Mouse (Mus musculus) ovary, adult 18-20 months (tissue): ENCODE data around the gene Cadps.
"Not testable (repeated sequence)": the region's sequence is repeated elsewhere in the genome, so short reads cannot be mapped to it uniquely, and the experiment has no call there.

Source experiments
- DNase-seq: peaks from one replicate; pipeline ENCODE4 v3.0.0; 2022; ENCODE audit warnings: low spot score, mixed read lengths

The Cadps gene

DNA sequence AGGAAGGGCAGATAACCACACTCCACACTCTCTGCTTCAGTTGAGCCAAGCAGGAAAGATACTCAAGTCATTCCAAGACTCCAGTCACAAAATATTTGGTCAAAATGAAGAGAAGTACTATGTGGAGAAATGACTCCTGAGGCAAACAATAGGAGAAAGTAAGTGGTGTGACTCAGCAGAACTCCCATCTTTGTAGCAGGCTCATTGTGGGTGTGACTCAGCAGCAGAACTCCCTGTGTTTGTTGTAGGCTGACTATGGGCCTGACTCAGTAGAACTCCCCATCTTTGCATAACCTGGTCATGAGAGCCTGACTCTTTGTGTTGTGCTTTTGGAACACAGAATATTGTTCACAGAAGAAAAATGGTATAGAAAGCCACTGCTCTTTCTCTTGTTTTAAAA, 231.1 kb downstream of the Cadps start:
- DNase-seq: no peak

- no peak for DNase-seq
These were observed 239.3 kb downstream of the Cadps start for GRCm38 (mm10) chr14:12583536-12583935.

DNA sequence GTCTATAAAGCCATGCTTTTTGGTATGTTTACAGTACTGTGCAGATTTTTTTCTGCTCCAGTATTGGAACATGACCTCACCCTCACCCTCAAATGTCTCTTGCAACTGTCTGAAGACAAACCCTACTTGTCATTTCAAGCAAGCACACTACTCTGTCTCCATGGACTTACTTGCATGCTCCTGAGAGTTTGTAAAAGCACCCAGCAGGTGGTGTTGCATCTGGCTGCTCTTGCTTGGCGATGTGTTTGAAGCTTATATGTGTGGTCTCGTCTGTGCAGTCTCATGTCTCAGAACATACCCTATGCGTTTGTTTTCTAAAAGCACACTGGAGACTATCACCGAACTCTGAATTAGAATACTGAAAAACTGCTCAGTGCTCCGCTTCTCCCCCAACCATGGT, 241.2 kb downstream of the Cadps start:
- DNase-seq: no peak

DNA sequence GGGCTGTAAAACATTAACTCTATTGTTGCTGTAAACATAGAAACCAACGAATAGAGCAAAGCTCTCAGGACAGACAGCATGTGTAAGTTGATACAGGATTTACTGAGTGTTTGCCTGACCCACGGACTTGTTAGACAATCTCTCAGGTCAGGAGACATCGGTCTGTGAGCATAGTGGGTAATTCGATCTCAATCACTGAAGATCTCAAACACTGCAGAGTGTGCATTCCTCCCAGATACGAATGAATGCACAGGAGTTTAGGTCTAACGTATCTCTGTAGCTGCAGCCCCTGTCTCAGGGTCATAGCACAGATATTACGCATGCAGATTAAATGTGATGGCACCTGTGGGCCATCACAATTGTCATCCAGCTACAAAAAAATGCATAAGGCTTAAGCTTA, 242.1 kb downstream of the Cadps start:
- DNase-seq: no peak

DNA sequence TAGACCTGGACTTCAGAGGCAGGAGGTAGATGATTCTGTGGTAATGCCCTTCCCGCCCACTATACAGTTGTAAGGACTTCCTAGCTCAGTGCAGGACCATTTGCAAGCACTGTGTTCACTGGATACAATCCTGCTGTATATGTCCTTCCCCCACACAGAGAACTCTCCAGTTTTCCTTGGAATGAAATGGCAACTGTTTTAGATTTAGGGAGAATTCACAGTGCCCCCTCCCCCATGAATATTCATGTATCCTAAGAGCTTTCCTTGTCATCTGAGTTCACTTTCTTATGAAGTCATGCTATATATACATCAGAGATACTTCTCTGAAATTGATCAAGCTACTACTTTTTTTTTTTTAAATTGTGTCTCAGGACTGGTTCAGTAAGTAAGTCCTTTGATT, 244.7 kb downstream of the Cadps start:
- no peak for DNase-seq

DNA sequence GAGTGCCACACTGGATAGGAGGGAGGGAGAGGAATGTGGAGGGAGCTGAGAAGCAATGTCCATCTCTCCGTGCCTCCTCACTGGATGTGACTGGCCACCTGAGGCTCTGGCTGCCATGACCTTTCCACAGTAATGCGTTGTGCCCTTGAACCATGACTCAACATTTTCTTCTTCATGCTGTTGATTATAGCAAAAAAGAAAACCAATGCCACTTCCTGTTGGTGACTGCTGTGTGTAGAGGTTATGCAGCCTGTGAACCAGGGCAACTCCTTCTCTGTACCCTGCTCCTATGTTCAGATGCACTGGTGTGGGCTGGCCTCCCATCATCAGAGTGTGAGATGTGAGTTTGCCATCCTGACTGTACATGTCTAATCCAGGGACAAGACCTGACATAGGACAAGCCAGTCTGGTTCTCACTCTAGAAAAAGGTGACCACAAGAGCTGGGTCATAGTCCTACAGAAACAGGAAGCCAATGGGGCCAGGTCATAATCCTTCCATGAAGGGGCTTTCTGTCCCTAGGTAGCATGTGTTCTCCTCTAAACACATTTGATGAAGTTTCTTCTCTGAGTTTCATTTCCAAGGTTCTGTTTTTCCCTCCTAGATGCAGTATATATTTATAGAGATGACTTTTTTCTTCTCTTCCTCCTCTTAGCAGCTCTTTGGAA, 245.3 kb downstream of the Cadps start:
- no peak for DNase-seq

GRCm38 (mm10) chr14:12575105-12575504, 247.8 kb downstream of the Cadps start:
- no peak for DNase-seq

- DNase-seq: no peak
These were observed 248.5 kb downstream of the Cadps start for GRCm38 (mm10) chr14:12574336-12574735.

DNA sequence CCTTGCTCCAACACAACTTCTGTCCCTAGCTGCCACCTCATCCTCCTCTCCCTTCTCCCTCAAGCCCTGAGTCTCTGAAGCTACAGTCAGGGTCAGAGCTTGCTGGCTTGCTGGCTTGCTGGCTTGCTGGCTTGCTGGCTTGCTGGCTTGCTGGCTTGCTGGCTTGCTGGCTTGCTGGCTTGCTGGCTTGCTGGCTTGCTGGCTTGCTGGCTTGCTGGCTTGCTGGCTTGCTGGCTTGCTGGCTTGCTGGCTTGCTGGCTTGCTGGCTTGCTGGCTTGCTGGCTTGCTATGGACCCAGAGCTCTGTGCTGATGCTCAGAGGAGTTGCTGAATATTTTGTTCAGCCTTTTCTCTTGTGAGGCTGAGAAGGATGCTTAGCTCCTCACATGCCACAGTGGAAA, 261.1 kb downstream of the Cadps start:
- DNase-seq: not testable (repeated sequence)

GRCm38 (mm10) chr14:12560233-12560577, 262.7 kb downstream of the Cadps start:
- no peak for DNase-seq

DNA sequence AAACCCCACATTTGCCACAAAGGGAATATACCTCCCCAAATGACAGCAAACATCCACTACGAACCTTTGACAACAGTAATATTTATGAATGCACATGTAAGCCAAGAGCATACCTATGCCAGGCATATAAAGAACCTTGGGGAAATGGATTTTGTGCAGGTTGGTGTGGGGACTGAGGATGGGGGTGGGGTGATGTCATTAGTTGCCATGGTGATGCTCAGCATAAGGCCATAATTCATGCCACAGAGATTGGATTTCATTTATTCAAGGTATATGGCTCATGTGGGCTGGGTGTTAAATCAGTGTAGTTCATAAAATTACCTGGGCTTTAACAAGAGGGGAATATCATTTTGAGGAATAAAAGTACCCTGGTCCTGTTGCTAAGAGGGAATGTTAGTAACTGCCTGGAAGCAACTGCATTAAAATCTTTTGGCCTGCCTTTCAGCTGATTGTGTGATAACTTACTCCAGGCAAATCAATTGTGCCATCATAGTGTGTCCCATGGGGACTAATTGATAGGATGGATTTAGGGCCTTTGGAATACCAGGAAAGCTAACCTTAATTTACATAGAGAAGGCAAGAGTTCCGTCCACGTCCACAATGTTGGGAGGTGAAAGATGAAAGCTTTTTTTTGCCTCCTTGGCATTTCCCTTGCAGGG, 263.2 kb downstream of the Cadps start:
- no peak for DNase-seq

DNA sequence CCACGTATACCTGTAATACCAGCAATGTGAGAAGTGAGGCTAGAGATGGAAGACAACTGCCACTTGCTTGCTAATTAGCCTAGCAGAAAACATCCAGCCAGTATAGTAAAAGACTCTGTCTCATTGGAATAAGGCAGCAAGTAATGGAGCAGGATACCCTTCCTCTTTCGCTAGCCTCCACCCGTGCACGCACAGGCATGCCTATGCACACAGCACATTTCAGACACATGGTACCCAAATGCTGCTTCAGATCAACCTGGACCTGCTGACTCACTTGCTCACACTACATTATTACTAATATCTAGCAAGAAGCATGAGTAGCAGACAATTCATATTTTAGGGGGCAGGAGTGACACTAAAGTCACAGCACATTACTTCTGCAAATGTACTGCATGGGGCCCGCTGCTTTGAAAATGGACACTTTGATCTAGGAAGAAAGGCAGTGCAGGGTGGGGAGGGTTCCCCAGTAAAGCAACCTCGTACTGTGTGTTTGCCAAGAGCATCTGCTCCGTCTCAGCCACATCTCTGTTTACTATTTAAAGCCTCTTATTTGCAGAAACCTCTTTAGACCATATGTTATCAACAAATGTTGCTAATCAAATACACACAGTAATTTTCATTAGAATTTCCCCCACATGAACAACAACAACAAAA, 263.8 kb downstream of the Cadps start:
- DNase-seq: no peak

- no peak for DNase-seq
These were observed 268.4 kb downstream of the Cadps start for GRCm38 (mm10) chr14:12554486-12554885.

GRCm38 (mm10) chr14:12551353-12551752, 271.5 kb downstream of the Cadps start:
- no peak for DNase-seq

DNA sequence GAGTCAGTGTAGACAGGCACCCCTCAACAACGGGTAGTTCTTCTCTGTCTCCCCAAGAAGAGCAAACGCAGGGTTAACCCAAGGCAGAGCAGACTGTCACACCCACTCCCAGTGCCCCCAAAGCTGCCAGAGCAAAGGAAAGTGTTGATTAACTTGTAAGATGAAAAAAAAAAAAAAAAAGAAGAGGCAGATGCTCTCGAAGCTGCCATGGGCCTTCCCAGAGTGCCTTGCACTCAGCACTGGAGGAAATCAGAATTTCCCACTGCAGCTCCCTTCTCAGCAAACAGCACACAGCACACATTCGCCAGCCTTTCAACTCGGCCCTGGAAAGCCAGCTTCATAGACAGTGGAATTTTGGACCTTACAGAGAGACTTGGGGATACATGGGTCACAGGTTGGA, 271.9 kb downstream of the Cadps start:
- DNase-seq: no peak

DNA sequence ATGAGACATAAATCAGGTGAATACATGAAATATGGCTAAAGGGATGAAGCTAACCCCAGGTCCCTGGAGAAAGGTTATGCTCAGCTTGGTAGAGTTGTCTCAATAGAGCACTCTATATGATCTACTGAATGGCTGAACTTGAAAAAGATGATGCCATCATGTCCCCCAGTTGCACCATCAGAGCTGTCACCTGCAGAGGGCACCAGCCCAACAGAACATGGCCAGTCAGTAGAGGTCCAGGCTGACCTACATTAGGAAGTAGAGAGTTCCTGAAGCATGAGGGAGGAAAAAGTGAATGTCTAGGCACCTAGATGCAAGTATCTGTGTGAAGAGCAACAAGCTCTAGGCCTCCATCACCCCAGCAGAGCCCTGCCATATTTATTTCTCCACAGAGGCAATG, 273.6 kb downstream of the Cadps start:
- no peak for DNase-seq

DNA sequence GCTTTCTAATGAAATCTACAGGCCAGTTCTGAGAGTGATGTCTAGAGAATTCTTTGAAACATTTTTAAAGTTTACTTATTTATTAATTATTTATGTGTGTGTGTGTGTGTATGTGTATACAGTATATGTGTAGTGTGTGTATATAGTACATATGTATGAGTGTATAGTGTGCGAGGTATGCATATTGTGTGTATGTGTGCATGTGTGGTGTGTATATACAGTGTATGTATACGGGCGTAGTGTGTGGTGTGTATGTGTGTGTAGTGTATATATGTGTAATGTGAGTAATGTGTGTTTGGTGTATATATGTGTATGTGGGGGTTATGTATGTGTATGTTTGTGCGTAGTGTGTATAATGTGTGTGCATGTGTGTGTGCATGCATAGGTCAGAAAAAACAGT, 275.4 kb downstream of the Cadps start:
- DNase-seq: no peak

DNA sequence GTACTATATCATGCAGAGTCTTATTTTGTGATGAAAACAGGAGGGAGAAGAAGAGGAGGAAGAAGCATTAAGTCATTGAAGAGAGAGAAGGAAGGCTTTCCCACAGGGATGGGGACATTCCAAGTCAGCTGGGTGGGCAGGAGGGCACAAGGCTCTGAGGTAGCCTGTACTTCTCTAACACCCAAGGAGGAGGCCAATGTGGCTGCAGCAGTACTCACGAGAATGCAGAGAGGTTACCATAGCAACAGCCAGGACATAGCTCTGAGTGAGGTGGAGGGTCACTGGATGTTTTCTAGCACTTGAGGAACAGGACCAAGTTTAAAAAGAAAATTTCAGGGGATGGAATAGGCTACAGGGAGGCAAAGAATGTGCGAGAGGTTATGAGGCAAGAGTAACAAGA, 281.1 kb downstream of the Cadps start:
- DNase-seq: no peak

- DNase-seq: no peak
These were observed 283.8 kb downstream of the Cadps start for GRCm38 (mm10) chr14:12539071-12539470.

DNA sequence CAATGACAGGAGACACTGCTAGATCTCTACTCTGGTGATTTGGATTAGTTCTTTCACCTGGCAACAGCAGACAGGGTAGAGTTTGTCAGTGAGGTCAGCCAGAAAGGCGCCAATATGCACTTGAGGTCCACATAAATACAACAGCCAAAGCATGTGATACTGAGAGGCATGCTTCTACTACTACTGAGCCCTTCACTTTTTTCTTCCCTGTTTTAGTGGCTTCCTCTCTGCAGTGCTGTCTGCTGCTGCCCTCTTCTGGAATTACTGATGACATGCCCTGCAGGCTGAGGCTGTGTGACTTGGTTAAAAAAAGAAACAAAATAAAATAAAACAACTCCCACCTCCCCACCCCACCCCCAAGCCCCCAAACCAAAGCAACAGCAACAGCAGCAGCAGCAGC, 291.8 kb downstream of the Cadps start:
- no peak for DNase-seq

- DNase-seq: no peak
These were observed 292.3 kb downstream of the Cadps start for GRCm38 (mm10) chr14:12530554-12530953.

- no peak for DNase-seq
These were observed 292.8 kb downstream of the Cadps start for GRCm38 (mm10) chr14:12529961-12530542.

GRCm38 (mm10) chr14:12527296-12527695, 295.6 kb downstream of the Cadps start:
- DNase-seq: no peak
